Mouse (Mus musculus): ENCODE results near the gene Dennd6b. TPM values are rescaled to one million over a fixed set of nuclear protein-coding genes. Genes with fewer than 3 reads are reported as not detected.

Dennd6b gene
- polyA plus RNA-seq (2014; fragmentation: Nextera tagmentation; extraction: Ambion mirVana): 71.4 and 71.6 TPM in 2 replicates

DNA sequence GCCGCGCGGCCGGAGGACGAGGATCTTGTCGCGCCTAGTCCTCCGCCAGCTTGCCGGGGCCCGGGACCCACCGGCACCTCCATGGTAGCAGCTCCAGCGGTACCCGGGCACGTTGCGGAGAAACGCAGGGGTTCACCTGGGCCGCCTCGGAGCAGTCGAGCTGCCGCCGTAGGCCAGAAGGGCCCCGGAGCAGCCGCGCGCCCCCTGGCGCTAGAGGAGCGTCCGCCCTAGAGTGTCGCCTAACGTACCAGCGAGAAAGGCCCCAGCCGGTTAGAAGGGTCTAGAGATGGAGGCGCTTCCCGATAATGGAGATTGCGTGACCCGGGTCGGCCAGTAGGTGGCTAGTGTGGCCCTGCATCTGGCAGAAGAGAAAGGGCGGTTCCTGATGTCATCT lies at the start of gene Dennd6b:
Dennd6b (minus strand) TSS at position 184 of the 394 bp plus-strand sequence.
- H3K9me3 ChIP-seq (ENCODE audit: control insufficient read depth, low read length): no peaks in the 10 kb centered on the region
- ATAC-seq (ENCODE audit: low FRiP score): peak; percentile 98
- peak within 1 kb of the TSS; percentile 97 for H3K27ac ChIP-seq
- peak within 1 kb of the TSS; percentile 77 for H3K4me3 ChIP-seq (replicated peaks; ENCODE audit: low read length)
- WGBS: under 1% methylated on average over 38 of the region's 38 CpGs
- peak within 1 kb of the TSS; percentile 64 for H3K4me2 ChIP-seq (replicated peaks)
- H3K36me3 ChIP-seq (replicated peaks; ENCODE audit: control insufficient read depth, insufficient read depth): peaks cover 7% of the 10 kb centered on the region; the same call in 1 of the 2 replicates
- H3K27me3 ChIP-seq (ENCODE audit: control insufficient read depth, insufficient read depth, low read length): no peaks in the 10 kb centered on the region
- peak; percentile 95 for DNase-seq (ENCODE audit: low spot score)
- peaks cover 15% of the 10 kb centered on the region for H3K4me1 ChIP-seq (replicated peaks; ENCODE audit: control insufficient read depth, insufficient read depth, low read length)
- H3K9ac ChIP-seq: peak within 1 kb of the TSS; percentile 95

DNA sequence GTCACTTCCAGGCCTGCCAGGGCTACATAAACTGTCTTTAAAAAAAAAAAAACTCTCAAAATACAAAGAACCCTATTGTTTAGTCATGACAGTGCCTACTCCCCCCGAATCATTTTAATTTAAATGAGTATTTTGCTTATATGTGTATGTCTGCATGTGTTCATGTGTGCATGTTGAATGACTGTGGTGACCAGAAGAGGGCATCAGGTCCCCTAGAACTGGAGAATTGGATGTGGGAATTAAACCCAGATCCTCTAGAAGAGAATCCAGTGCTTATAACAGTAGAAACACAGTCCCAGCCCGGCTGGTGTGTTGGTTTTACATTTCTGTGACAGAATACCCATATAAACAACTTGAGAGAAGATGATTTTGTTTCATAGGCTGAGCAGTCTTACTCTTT lies 44.7 kb upstream of the Dennd6b start:
- Histone ChIP-seq H3K4me2 (replicated peaks) (no peak overlapping the region), H3K9me3 (ENCODE audit: control insufficient read depth, low read length) (no peaks in the 10 kb centered on the region), H3K4me3 (replicated peaks; ENCODE audit: low read length) (no peak overlapping the region), H3K9ac (no peak overlapping the region), H3K27me3 (ENCODE audit: control insufficient read depth, insufficient read depth, low read length) (no peaks in the 10 kb centered on the region), H3K36me3 (replicated peaks; ENCODE audit: control insufficient read depth, insufficient read depth) (peaks cover 45% of the 10 kb centered on the region), H3K4me1 (replicated peaks; ENCODE audit: control insufficient read depth, insufficient read depth, low read length) (no peaks in the 10 kb centered on the region), H3K27ac (no peak overlapping the region)
- WGBS: 69% methylated on average over 2 of the region's 2 CpGs
- ATAC-seq (ENCODE audit: low FRiP score): no peak
- DNase-seq (ENCODE audit: low spot score): no peak

DNA sequence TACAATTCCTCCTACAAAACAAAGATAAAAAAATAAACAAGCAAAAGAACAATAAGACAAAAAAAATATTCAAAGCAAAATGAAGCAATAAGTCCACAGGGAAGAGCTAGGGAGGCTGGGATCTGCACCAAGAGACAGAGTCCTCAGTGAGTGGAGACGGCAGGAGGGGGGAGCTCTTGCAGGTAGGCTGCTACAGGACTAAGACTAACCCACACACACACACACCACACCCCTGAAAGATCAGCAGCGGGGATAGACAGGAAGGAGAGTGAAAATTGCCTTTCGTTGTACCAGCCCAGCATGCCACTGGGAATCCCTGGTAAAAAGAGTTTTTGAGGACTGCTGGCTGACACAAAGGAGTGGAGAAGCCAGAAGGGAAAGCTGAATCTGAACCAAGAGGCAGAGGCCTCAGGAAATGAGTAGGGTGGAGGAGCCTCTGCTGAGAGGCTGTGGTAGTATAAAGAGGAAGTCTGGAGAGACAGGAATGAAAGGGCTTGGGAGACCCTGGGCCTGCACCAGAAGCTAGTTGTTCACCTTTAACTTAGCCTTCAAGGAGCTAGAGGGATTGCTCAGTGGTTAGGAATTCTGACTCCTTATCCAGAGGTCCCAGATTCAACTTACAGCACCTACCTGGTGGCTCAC lies 43.6 kb upstream of the Dennd6b start:
- Histone ChIP-seq H3K27ac (no peak overlapping the region), H3K4me1 (replicated peaks; ENCODE audit: control insufficient read depth, insufficient read depth, low read length) (no peaks in the 10 kb centered on the region)
- no peak for ATAC-seq (ENCODE audit: low FRiP score)

DNA sequence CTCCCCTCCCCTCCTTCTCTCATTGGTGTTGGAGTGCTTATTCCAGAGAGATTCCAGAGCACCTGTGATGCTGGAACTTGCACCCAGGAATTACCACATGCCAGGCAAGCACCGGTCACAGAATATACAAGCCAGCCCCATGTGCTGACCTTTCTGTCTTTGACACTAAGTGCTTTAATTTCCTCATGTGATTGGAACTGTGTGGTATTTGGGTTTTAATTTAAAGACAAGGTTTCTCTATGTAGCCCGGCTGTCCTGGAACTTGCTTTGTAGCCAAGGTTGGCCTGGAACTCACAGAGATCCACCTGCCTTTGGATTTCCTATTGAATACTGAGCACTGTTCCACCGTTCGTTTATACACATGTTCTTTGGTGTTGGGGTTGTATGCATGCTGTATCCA lies 37.8 kb upstream of the Dennd6b start:
- H3K9me3 ChIP-seq (ENCODE audit: control insufficient read depth, low read length): no peaks in the 10 kb centered on the region
- no peak overlapping the region for H3K4me3 ChIP-seq (replicated peaks; ENCODE audit: low read length)
- H3K9ac ChIP-seq: no peak overlapping the region
- 86% methylated on average over 4 of the region's 4 CpGs for WGBS
- ATAC-seq (ENCODE audit: low FRiP score) (no peak), DNase-seq (ENCODE audit: low spot score) (no peak)
- peaks cover 8% of the 10 kb centered on the region; the same call in 1 of the 2 replicates for H3K36me3 ChIP-seq (replicated peaks; ENCODE audit: control insufficient read depth, insufficient read depth)
- H3K27ac ChIP-seq: no peak overlapping the region
- H3K4me2 ChIP-seq (replicated peaks): no peak overlapping the region
- H3K27me3 ChIP-seq (ENCODE audit: control insufficient read depth, insufficient read depth, low read length): no peaks in the 10 kb centered on the region
- no peaks in the 10 kb centered on the region for H3K4me1 ChIP-seq (replicated peaks; ENCODE audit: control insufficient read depth, insufficient read depth, low read length)

More for the DNA sequence above, 43.6 kb upstream of the Dennd6b start:
- 77% methylated on average over 3 of the region's 3 CpGs for WGBS
- Histone ChIP-seq H3K4me3 (replicated peaks; ENCODE audit: low read length) (no peak overlapping the region), H3K9ac (no peak overlapping the region), H3K4me2 (replicated peaks) (no peak overlapping the region), H3K36me3 (replicated peaks; ENCODE audit: control insufficient read depth, insufficient read depth) (peaks cover 34% of the 10 kb centered on the region), H3K27me3 (ENCODE audit: control insufficient read depth, insufficient read depth, low read length) (no peaks in the 10 kb centered on the region), H3K9me3 (ENCODE audit: control insufficient read depth, low read length) (no peaks in the 10 kb centered on the region)
- DNase-seq (ENCODE audit: low spot score): no peak

DNA sequence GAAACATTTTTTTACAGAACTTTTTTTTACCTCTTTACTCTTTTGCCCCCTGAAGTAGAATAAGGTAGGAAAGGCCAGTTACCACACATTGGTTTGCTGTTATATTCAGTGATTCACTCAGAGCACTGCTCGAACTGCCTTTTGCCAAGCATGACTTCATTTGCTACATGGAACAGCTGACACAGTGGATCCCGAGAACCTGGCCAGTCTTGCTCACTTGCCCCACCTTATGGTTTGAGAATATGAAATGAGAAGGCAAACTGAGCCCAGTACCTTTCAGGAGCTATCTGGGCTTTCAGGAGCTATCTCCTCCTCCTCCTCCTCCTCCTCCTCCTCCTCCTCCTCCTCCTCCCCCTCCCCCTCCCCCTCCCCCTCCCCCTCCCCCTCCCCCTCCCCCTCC lies 37.3 kb upstream of the Dennd6b start:
- Histone ChIP-seq H3K36me3 (replicated peaks; ENCODE audit: control insufficient read depth, insufficient read depth) (peaks cover 8% of the 10 kb centered on the region; the same call in 1 of the 2 replicates), H3K27me3 (ENCODE audit: control insufficient read depth, insufficient read depth, low read length) (no peaks in the 10 kb centered on the region), H3K9ac (no peak overlapping the region), H3K4me2 (replicated peaks) (no peak overlapping the region), H3K4me3 (replicated peaks; ENCODE audit: low read length) (no peak overlapping the region), H3K9me3 (ENCODE audit: control insufficient read depth, low read length) (no peaks in the 10 kb centered on the region), H3K27ac (no peak overlapping the region), H3K4me1 (replicated peaks; ENCODE audit: control insufficient read depth, insufficient read depth, low read length) (no peaks in the 10 kb centered on the region)
- 41% methylated on average over 2 of the region's 2 CpGs for WGBS
- ATAC-seq (ENCODE audit: low FRiP score): no peak
- DNase-seq (ENCODE audit: low spot score): no peak

DNA sequence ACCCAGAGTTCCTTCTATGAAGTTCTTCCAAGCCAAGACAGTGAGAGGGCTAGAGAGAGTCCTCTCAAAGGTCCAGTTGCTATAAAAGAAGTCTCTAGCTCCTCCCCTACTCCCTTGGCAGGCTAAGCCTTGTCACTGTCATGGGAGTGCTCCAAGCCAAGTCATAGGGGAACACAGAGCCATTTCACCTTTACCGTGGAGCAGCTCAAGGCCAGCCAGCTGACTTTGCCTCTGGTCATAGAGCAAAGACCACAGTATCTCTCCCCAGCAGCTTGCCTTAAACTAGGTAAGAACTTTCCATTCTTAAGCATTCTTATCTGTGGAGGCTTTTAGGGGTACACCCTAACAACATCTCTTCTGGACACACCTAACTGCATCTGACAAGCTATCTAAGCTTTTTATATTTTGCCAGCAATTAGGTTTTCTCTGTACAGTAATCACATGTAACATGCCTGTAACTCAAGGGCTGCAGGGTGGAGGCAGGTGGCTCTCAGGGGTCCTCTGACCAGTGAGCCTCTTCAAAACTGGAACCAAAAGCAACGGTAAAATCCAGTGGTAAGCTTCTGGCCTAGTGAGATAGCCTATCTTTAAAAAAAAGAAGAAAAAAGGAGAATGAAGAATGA lies 19.4 kb upstream of the Dennd6b start:
- H3K36me3 ChIP-seq (replicated peaks; ENCODE audit: control insufficient read depth, insufficient read depth): peaks cover 18% of the 10 kb centered on the region
- no peak overlapping the region for H3K27ac ChIP-seq
- no peak overlapping the region for H3K9ac ChIP-seq
- no peak overlapping the region for H3K4me3 ChIP-seq (replicated peaks; ENCODE audit: low read length)
- ATAC-seq (ENCODE audit: low FRiP score): no peak
- no peaks in the 10 kb centered on the region for H3K27me3 ChIP-seq (ENCODE audit: control insufficient read depth, insufficient read depth, low read length)
- H3K4me2 ChIP-seq (replicated peaks): no peak overlapping the region
- DNase-seq (ENCODE audit: low spot score): no peak
- 86% methylated on average over 2 of the region's 2 CpGs for WGBS
- peaks cover 4% of the 10 kb centered on the region; the same call in 1 of the 2 replicates for H3K9me3 ChIP-seq (ENCODE audit: control insufficient read depth, low read length)
- H3K4me1 ChIP-seq (replicated peaks; ENCODE audit: control insufficient read depth, insufficient read depth, low read length): peaks cover 17% of the 10 kb centered on the region

DNA sequence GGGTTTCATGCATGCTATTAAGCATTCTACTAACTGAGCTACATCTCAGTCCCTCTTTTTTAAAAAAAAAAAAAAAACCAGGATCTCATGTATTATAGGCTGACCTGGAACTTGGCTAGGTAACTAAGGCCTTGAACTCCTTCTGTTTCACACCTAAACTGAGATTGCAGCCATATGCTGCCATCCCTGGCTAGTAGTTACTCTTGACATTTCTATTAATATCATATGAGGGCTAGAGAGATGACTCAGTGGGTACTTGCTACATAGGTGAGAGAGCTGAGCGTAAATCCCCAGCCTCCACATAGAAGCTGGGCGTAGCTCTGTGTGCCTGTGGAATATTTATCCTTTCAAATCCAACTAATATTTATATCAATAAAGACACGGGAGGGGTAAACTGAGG lies 18.7 kb upstream of the Dennd6b start:
- 98% methylated on average over 3 of the region's 3 CpGs for WGBS
- ATAC-seq (ENCODE audit: low FRiP score): no peak
- no peak for DNase-seq (ENCODE audit: low spot score)
- H3K4me1 ChIP-seq (replicated peaks; ENCODE audit: control insufficient read depth, insufficient read depth, low read length): peaks cover 17% of the 10 kb centered on the region
- H3K36me3 ChIP-seq (replicated peaks; ENCODE audit: control insufficient read depth, insufficient read depth): peaks cover 18% of the 10 kb centered on the region
- H3K27ac ChIP-seq: no peak overlapping the region
- H3K4me3 ChIP-seq (replicated peaks; ENCODE audit: low read length): no peak overlapping the region
- H3K9ac ChIP-seq: no peak overlapping the region
- no peak overlapping the region for H3K4me2 ChIP-seq (replicated peaks)
- H3K9me3 ChIP-seq (ENCODE audit: control insufficient read depth, low read length): peaks cover 4% of the 10 kb centered on the region; the same call in 1 of the 2 replicates
- no peaks in the 10 kb centered on the region for H3K27me3 ChIP-seq (ENCODE audit: control insufficient read depth, insufficient read depth, low read length)

DNA sequence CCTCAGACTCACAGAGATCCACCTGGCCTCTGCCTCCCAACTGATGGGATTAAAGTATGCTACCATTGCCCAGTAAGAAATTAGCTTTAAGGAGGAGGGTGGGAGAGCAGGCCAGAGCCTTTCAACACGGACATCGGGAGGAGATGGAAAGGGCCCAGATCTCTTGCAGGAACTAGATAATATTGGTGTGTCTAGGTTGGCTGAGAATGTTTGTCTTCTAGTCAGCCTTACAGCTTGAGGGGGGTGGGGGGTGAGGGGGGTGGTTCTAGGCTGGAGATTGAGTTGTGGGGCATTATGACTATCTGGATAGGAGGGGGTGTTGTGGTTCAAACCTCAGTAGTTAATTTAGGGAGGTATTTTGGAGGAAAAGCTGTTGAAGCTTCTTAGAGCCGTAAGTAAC lies 17.2 kb upstream of the Dennd6b start:
- DNase-seq (ENCODE audit: low spot score): no peak
- peaks cover 18% of the 10 kb centered on the region for H3K36me3 ChIP-seq (replicated peaks; ENCODE audit: control insufficient read depth, insufficient read depth)
- H3K27me3 ChIP-seq (ENCODE audit: control insufficient read depth, insufficient read depth, low read length): no peaks in the 10 kb centered on the region
- H3K9me3 ChIP-seq (ENCODE audit: control insufficient read depth, low read length): peaks cover 4% of the 10 kb centered on the region; the same call in 1 of the 2 replicates
- peak overlapping the region; percentile 36; the same call in 1 of the 2 replicates for H3K9ac ChIP-seq
- no peak overlapping the region for H3K27ac ChIP-seq
- peaks cover 17% of the 10 kb centered on the region for H3K4me1 ChIP-seq (replicated peaks; ENCODE audit: control insufficient read depth, insufficient read depth, low read length)
- H3K4me2 ChIP-seq (replicated peaks): peak overlapping the region; percentile 92
- H3K4me3 ChIP-seq (replicated peaks; ENCODE audit: low read length): peak overlapping the region; percentile 4; the same call in 1 of the 2 replicates
- WGBS: 91% methylated on average over 3 of the region's 3 CpGs
- no peak for ATAC-seq (ENCODE audit: low FRiP score)

DNA sequence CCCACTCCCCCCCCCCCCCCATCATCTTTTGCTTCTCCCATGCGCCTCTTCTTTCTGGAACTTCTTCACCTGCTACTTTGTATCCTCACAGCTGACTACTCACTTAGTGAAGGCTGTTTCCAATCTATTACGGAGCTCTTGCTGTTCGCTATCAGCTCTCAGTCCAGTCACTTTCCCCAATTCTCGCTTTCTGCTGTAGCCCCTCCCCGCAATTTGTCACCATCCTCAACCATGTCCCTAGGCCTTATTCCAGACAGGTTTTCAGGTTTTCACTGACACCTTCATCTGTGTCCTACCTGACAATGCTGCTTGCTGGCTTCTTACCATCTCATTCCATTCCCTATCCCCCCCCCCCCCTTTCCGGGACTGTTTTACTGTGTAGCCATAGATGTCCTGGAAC lies 16.2 kb upstream of the Dennd6b start:
- ATAC-seq (ENCODE audit: low FRiP score) (no peak), DNase-seq (ENCODE audit: low spot score) (no peak)
- Histone ChIP-seq H3K4me1 (replicated peaks; ENCODE audit: control insufficient read depth, insufficient read depth, low read length) (peaks cover 17% of the 10 kb centered on the region), H3K4me2 (replicated peaks) (peak overlapping the region; percentile 92), H3K27ac (peak overlapping the region; percentile 95; the same call in 1 of the 2 replicates), H3K36me3 (replicated peaks; ENCODE audit: control insufficient read depth, insufficient read depth) (peaks cover 18% of the 10 kb centered on the region), H3K9ac (peak overlapping the region; percentile 99), H3K4me3 (replicated peaks; ENCODE audit: low read length) (peak overlapping the region; percentile 99), H3K9me3 (ENCODE audit: control insufficient read depth, low read length) (peaks cover 4% of the 10 kb centered on the region; the same call in 1 of the 2 replicates), H3K27me3 (ENCODE audit: control insufficient read depth, insufficient read depth, low read length) (no peaks in the 10 kb centered on the region)
- 49% methylated on average over 6 of the region's 6 CpGs for WGBS

Measured in hindbrain, embryonic 14.5 days (tissue).